Mouse (Mus musculus): ENCODE results near the gene Tmem216. TPM values are rescaled to one million over a fixed set of nuclear protein-coding genes. Genes with fewer than 3 reads are reported as not detected.
"Not testable (repeated sequence)": the region's sequence is repeated elsewhere in the genome, so short reads cannot be mapped to it uniquely, and the experiment has no call there.

The Tmem216 gene
- polyA plus RNA-seq, 1 experiment from 2014 or later: 61.7 TPM

DNA sequence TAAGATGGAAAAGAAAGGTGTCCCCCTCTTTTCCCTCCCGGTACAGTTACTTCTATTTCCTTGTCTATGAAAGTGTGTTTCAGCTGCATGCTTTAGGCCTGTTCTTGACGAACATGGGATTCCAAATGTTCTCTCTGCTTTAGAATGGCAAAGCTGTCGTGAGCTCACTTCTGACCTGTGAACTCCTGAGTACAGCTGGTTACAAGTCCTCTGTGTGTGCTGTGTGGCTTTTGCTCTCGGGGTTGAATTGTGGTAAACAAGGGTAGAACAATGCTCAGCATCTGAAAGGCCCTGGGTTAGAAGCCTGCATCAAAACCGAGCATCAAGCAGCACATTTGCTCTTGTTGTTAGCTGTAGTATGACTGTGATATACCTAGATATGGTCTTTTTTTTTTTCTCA, 6.3 kb upstream of the Tmem216 start:
- H3K27me3 ChIP-seq: no peaks in the 10 kb centered on the region
- H3K36me3 ChIP-seq: no peaks in the 10 kb centered on the region
- H3K9ac ChIP-seq: no peak overlapping the region
- 29% methylated on average over 5 of the region's 5 CpGs for WGBS
- no peak overlapping the region for H3K4me3 ChIP-seq
- ATAC-seq (ENCODE audit: insufficient number of reproducible peaks, insufficient read depth, low FRiP score, low TSS enrichment): no peak
- no peak overlapping the region for H3K4me2 ChIP-seq (replicated peaks)
- H3K9me3 ChIP-seq: no peaks in the 10 kb centered on the region
- no peak overlapping the region for H3K27ac ChIP-seq
- H3K4me1 ChIP-seq: no peaks in the 10 kb centered on the region

DNA sequence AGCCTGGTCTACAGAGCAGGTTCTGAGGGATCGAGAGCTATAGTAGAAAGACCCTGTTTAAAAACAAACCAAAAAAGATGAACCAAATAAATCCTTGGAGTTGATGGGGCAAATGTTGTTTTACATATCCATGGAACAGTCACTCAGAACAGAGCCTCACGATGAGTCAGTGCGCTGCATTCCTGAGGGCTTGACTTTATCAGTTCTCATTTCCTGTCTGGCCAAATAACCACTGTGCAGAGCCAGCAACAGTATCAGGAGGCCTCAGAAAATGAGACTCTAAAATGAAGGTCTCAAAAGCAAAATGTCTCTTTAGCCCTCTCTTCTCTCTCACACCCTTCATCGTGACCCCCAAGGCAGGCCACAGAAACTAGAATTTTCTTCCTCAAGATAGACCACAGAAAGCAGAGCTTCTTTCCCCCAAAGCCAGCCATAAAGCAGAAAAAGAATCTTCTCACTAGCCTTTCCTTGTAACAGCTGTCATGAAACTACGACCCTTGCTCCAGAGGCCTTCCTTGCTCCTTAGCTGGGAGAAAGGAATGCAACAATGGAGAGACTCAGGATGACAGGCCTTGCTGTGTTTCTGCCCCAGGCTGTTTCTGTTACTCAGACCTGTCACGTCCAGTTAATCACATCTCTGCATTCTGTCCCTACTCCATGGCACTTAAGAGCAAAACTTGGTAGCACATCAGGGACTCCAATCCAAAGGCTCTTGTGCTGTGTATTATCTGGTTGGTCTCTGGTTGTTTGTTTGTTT, 5.7 kb upstream of the Tmem216 start:
- H3K27me3 ChIP-seq: no peaks in the 10 kb centered on the region
- H3K4me1 ChIP-seq: no peaks in the 10 kb centered on the region
- WGBS: 37% methylated on average over 6 of the region's 6 CpGs
- no peak for ATAC-seq (ENCODE audit: insufficient number of reproducible peaks, insufficient read depth, low FRiP score, low TSS enrichment)
- no peak overlapping the region for H3K4me2 ChIP-seq (replicated peaks)
- no peak overlapping the region for H3K27ac ChIP-seq
- no peak overlapping the region for H3K4me3 ChIP-seq
- H3K9ac ChIP-seq: no peak overlapping the region
- no peaks in the 10 kb centered on the region for H3K9me3 ChIP-seq
- H3K36me3 ChIP-seq: no peaks in the 10 kb centered on the region

DNA sequence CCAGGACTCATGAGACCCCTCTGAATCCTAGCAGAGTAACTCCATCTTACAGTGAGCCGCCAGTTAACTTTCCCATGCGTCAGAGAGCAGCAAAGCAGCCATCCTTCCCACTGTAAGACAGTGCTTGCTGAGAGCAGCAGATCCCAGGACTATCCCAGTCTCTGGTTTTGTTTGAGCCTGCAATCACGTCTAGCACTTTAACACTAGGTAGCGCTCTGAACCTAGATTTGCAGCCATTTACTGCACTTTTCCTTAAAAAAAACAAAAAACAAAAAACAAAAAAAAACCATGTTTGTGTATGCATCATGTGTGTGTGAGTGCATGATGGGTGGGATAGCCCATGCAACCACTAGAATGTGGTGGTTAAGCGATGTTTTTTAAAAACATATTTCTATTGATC, 4.1 kb upstream of the Tmem216 start:
- ATAC-seq (ENCODE audit: insufficient number of reproducible peaks, insufficient read depth, low FRiP score, low TSS enrichment): no peak

DNA sequence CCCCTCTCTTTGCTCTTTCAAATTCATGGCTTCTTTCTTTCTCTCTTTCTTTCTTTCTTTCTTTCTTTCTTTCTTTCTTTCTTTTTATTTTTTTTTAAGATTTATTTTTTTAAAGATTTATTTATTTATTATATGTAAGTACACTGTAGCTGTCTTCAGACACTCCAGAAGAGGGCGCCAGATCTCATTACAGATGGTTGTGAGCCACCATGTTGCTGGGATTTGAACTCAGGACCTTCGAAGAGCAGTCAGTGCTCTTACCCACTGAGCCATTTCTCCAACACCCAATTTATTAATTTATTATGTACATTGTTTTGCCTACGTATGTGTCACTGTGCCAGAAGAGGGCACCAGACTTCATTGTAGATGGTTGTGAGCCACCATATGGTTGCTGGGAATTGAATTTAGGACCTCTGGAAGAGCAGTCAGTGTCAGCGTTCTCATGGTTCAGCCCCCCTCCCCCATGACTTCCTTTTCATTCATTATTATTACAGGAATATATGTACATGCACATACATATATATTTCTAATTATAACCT, 1.9 kb upstream of the Tmem216 start:
- not testable (repeated sequence) for H3K4me3 ChIP-seq; H3K9ac ChIP-seq; H3K4me1 ChIP-seq; H3K4me2 ChIP-seq (replicated peaks); H3K27ac ChIP-seq; H3K36me3 ChIP-seq; H3K9me3 ChIP-seq; ATAC-seq (ENCODE audit: insufficient number of reproducible peaks, insufficient read depth, low FRiP score, low TSS enrichment); H3K27me3 ChIP-seq
- 74% methylated on average over 4 of the region's 4 CpGs for WGBS

More for the DNA sequence above, 4.1 kb upstream of the Tmem216 start:
- H3K9ac ChIP-seq: no peak overlapping the region
- no peaks in the 10 kb centered on the region for H3K9me3 ChIP-seq
- 36% methylated on average over 5 of the region's 5 CpGs for WGBS
- no peak overlapping the region for H3K27ac ChIP-seq
- H3K4me2 ChIP-seq (replicated peaks): no peak overlapping the region
- no peaks in the 10 kb centered on the region; the same call in 1 of the 2 replicates for H3K4me1 ChIP-seq
- no peak overlapping the region for H3K4me3 ChIP-seq
- H3K27me3 ChIP-seq: no peaks in the 10 kb centered on the region
- no peaks in the 10 kb centered on the region for H3K36me3 ChIP-seq

DNA sequence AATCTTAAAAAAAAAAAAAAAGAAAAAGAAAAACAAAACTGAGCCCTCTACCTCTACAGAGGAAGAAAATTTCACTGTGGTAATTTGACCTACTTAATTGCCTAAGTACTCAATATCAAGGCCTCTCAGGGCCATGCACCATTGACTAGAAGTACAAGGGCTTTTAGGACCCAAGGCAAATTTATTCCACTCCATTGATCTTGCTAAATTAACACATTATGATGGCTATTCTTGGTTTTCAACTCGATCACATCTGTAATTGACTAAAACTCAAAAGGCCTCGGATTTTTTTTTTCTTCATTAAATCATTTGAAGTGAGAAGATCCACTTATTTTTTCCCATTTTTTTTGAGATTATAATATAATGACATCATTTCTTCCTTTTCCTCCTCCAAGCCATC, 1.4 kb upstream of the Tmem216 start:
- Histone ChIP-seq H3K4me3 (no peak overlapping the region), H3K27ac (no peak overlapping the region), H3K4me1 (peaks cover 7% of the 10 kb centered on the region), H3K9me3 (no peaks in the 10 kb centered on the region), H3K9ac (no peak overlapping the region), H3K4me2 (replicated peaks) (no peak overlapping the region), H3K27me3 (no peaks in the 10 kb centered on the region), H3K36me3 (0 out of 2 replicates have a peak, but pooled peaks cover 4% of the 10 kb centered on the region)
- no peak for ATAC-seq (ENCODE audit: insufficient number of reproducible peaks, insufficient read depth, low FRiP score, low TSS enrichment)
- 72% methylated on average over 2 of the region's 2 CpGs for WGBS

DNA sequence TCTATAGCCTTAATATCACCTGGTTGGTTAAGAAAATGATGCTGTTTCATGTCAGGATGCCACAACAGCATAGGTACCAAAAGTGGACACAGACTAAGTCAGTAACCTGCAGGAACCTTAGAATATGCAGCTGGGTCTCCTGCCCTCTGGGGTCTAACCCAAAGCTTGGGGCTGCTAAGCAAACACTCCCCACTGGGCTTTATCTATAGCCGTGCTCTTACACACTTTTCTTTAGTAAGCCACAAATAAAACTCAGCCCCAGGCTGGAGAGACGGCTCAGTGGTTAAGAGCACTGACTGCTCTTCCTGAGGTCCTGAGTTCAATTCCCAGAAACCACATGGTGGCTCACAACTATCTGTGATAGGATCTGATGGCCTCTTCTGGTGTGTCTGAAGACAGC, 963 bp upstream of the Tmem216 start:
- Histone ChIP-seq H3K27me3 (no peaks in the 10 kb centered on the region), H3K4me3 (no peak overlapping the region), H3K4me2 (replicated peaks) (no peak overlapping the region), H3K9me3 (no peaks in the 10 kb centered on the region), H3K9ac (no peak overlapping the region), H3K27ac (no peak overlapping the region), H3K36me3 (peaks cover 7% of the 10 kb centered on the region; the same call in 1 of the 2 replicates), H3K4me1 (peaks cover 7% of the 10 kb centered on the region)
- 72% methylated on average over 2 of the region's 2 CpGs for WGBS
- no peak for ATAC-seq (ENCODE audit: insufficient number of reproducible peaks, insufficient read depth, low FRiP score, low TSS enrichment)

DNA sequence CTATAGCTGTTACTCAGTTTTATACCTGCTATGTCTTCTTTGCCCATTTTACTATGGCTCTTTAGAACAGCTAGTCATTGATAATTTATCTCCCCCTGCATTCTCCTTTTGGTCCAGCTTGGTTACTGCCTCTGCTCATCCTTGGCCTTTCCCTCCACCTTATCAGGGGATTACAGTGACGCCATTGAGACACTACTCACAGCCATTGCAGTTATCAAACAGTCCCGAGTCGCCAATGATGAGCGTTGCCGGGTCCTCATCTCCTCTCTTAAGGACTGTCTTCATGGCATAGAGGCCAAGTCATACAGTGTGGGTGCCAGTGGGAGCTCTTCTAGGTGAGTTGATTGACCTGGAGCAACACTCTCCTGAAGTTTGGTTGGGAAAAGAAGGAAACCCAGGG, 16.6 kb downstream of the Tmem216 start:
- H3K27ac ChIP-seq: no peak overlapping the region
- H3K9ac ChIP-seq: no peak overlapping the region
- peaks cover 83% of the 10 kb centered on the region for H3K36me3 ChIP-seq
- H3K4me1 ChIP-seq: no peaks in the 10 kb centered on the region
- no peak overlapping the region for H3K4me2 ChIP-seq (replicated peaks)
- no peak overlapping the region for H3K4me3 ChIP-seq
- no peak for ATAC-seq (ENCODE audit: insufficient number of reproducible peaks, insufficient read depth, low FRiP score, low TSS enrichment)
- whole genome bisulfite sequencing: 95% methylated on average over 5 of the region's 5 CpGs
- no peaks in the 10 kb centered on the region for H3K9me3 ChIP-seq
- H3K27me3 ChIP-seq: no peaks in the 10 kb centered on the region

DNA sequence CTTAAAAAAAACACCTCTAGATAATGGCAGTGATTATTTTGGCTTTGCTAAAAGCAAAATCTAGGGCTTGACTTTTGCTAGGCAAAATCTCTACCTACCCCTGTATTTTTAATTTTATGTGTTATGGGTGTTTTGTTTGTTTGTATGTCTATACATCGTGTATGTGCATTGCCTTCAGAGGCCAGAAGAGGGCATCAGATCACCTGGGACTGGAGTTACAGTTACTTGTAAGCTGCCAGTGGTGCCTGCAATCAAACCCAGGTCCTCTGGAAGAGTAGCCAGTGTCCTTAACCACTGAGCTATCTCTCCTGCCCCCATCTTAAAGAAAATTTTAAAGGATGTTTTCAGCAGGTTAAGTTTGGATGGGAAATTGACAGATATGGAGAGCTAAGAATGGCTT, 26.0 kb downstream of the Tmem216 start:
- no peak overlapping the region for H3K4me3 ChIP-seq
- H3K9ac ChIP-seq: no peak overlapping the region
- no peaks in the 10 kb centered on the region for H3K27me3 ChIP-seq
- peaks cover 11% of the 10 kb centered on the region for H3K4me1 ChIP-seq
- 93% methylated on average over 1 of the region's 1 CpGs for WGBS
- ATAC-seq (ENCODE audit: insufficient number of reproducible peaks, insufficient read depth, low FRiP score, low TSS enrichment): no peak
- no peaks in the 10 kb centered on the region for H3K9me3 ChIP-seq
- H3K4me2 ChIP-seq (replicated peaks): no peak overlapping the region
- H3K36me3 ChIP-seq: peaks cover 52% of the 10 kb centered on the region
- H3K27ac ChIP-seq: no peak overlapping the region

DNA sequence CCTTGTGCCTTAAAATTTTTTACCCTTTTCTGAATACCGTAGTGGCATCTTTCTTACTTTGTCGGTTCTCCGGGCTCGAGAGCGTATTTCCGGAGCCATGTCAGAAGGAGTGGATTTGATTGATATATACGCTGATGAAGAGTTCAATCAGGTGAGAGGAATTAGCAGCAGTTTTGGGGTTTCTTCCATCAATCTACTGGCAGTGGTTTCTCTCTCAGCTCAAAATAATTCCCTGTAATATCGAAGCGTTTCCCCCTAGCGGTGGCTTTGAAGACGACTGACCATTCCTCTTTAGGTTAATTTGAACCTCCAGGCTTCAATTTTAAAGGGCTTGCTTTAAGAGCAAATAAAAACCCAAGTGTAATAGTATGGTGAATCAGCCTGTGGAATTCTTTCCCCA, 30.1 kb downstream of the Tmem216 start, which contains the start of gene Sdhaf2:
Sdhaf2 (minus strand) TSS at position 233 of the 400 bp plus-strand sequence.
- WGBS: under 1% methylated on average over 11 of the region's 11 CpGs
- H3K27me3 ChIP-seq: no peaks in the 10 kb centered on the region
- H3K4me1 ChIP-seq: peaks cover 11% of the 10 kb centered on the region
- peak within 1 kb of the TSS; percentile 94 for H3K4me3 ChIP-seq
- H3K9me3 ChIP-seq: no peaks in the 10 kb centered on the region
- no peak for ATAC-seq (ENCODE audit: insufficient number of reproducible peaks, insufficient read depth, low FRiP score, low TSS enrichment)
- peak within 1 kb of the TSS; percentile 98 for H3K9ac ChIP-seq
- H3K4me2 ChIP-seq (replicated peaks): peak within 1 kb of the TSS; percentile 67
- peak within 1 kb of the TSS; percentile 99 for H3K27ac ChIP-seq
- peaks cover 20% of the 10 kb centered on the region for H3K36me3 ChIP-seq

DNA sequence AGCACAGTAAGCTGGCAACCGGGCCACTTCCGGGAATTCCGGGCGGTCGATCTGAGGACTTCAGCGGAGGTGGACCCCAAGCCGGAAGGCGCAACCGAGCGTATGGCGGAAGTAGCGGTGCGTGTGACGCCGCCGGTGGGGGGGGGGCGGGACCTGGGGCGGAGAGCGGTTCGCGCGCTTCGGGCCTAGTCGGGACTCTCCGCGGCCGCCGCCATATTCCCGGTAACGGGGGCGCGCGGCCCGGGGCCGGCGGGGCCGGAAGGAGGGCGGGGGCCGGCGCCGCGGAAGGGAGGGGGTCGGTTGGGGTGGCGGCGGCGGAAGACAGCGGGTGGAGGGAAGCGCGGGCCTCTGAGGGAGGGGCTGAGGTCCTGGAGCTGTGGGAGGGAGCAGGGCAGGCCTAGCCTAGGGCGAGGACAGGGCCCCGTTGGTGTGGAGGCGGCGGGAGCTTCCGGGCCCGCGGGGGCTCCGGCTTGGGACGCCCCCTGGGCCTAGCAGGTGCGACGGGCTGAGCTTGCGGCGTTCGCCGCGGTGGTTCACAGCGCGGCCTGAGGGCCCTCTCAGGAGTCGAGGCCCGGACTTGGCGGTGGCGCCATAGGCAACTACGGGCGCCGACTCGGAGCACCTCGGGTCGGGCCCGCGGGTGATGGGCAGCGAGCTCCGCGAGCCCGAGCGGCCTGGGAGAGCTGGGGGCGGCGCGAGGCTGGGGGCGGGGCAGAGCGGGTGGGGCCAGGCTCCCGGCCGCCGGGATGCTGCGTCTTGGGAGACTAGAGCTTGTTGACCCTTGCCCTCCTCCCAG, 30.7 kb downstream of the Tmem216 start, which contains the start of gene Cpsf7:
Cpsf7 (plus strand) TSS at position 161 of the 796 bp plus-strand sequence.
- H3K4me2 ChIP-seq (replicated peaks): peak within 1 kb of the TSS; percentile 67
- peak within 1 kb of the TSS; percentile 94 for H3K4me3 ChIP-seq
- H3K9me3 ChIP-seq: no peaks in the 10 kb centered on the region
- peak within 1 kb of the TSS; percentile 98 for H3K9ac ChIP-seq
- peak; percentile 93 for ATAC-seq (ENCODE audit: insufficient number of reproducible peaks, insufficient read depth, low FRiP score, low TSS enrichment)
- peaks cover 11% of the 10 kb centered on the region for H3K4me1 ChIP-seq
- no peaks in the 10 kb centered on the region for H3K27me3 ChIP-seq
- H3K27ac ChIP-seq: peak within 1 kb of the TSS; percentile 99
- WGBS: under 1% methylated on average over 82 of the region's 93 CpGs
- peaks cover 15% of the 10 kb centered on the region for H3K36me3 ChIP-seq

DNA sequence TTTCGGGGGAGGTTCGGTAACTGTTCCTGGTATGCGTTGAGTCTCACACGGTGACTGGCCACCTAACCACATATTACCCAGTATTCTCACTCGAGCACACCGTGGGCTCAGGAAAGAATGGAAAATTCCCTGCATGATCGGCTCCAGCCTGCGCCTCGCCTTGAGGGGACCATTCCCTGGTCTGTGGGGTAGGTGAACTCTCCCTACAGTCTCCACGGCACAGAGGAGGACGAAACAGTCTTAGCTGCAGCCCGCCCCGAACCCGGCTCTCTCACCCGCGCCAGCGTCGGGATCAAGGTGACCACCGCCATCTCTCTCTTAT, 31.3 kb downstream of the Tmem216 start:
- peak overlapping the region; percentile 67 for H3K4me2 ChIP-seq (replicated peaks)
- WGBS: under 1% methylated on average over 19 of the region's 19 CpGs
- no peak; the same call in 1 of the 2 replicates for ATAC-seq (ENCODE audit: insufficient number of reproducible peaks, insufficient read depth, low FRiP score, low TSS enrichment)
- no peaks in the 10 kb centered on the region for H3K27me3 ChIP-seq
- peaks cover 11% of the 10 kb centered on the region for H3K4me1 ChIP-seq
- H3K4me3 ChIP-seq: peak overlapping the region; percentile 94
- peak overlapping the region; percentile 99 for H3K27ac ChIP-seq
- peaks cover 10% of the 10 kb centered on the region; the same call in 1 of the 2 replicates for H3K36me3 ChIP-seq
- peak overlapping the region; percentile 98 for H3K9ac ChIP-seq
- no peaks in the 10 kb centered on the region for H3K9me3 ChIP-seq
